Mouse (Mus musculus) neural tube, embryonic 13.5 days (tissue): ENCODE measurements at regions not wholly inside any gene's neighbourhood (a gene's known extent, or its start where the extent isn't known, plus 50 kb on each side); places are given as distances from the start of the nearest gene placed in this dataset.

Experiments
- ATAC-seq: fragments of 200-750 bp; cut with Nextera tagmentation; 2 replicates; pipeline ENCODE4 v1.8.0; 2017; ENCODE audit warnings: low read depth, mild to moderate bottlenecking, moderate TSS enrichment, moderate library complexity
- H3K27ac ChIP-seq: fragments of 300-500 bp; sonication (generic); replicated peaks from 2 replicates; pipeline ENCODE4 v1.5.1; 2015; ENCODE audit warnings: moderate library complexity, mild to moderate bottlenecking, inconsistent platforms
- H3K27me3 ChIP-seq: fragments of 300-500 bp; sonication (generic); 2 replicates; pipeline ENCODE4 v1.6.1; 2015; ENCODE audit warnings: mild to moderate bottlenecking, inconsistent platforms
- H3K36me3 ChIP-seq: fragments of 300-500 bp; sonication (generic); 2 replicates; pipeline ENCODE4 v1.6.1; 2015; ENCODE audit warnings: mild to moderate bottlenecking, inconsistent platforms
- H3K4me1 ChIP-seq: fragments of 300-500 bp; sonication (generic); replicated peaks from 2 replicates; pipeline ENCODE4 v1.6.1; 2015; ENCODE audit warnings: inconsistent platforms
- H3K4me2 ChIP-seq: fragments of 300-500 bp; sonication (generic); 2 replicates; pipeline ENCODE4 v1.6.1; 2015; ENCODE audit warnings: inconsistent platforms, mild to moderate bottlenecking, moderate library complexity
- H3K4me3 ChIP-seq: fragments of 300-500 bp; sonication (generic); 2 replicates; pipeline ENCODE4 v1.5.1; 2015; ENCODE audit warnings: mild to moderate bottlenecking, inconsistent platforms
- H3K9ac ChIP-seq: fragments of 300-500 bp; sonication (generic); 2 replicates; pipeline ENCODE4 v1.6.1; 2015; ENCODE audit warnings: moderate library complexity, mild to moderate bottlenecking, inconsistent platforms
- H3K9me3 ChIP-seq: fragments of 300-500 bp; sonication (generic); 2 replicates; pipeline ENCODE4 v1.6.1; 2016; ENCODE audit warnings: inconsistent platforms
- WGBS: fragments of 180-500 bp; shearing (Covaris S2); methylation state at CpG from one replicate; pipeline ENCODE4 v1.1.7; 2015; 5-methylcytosine and 5-hydroxymethylcytosine counted together

- 6% methylated on average over 9 of the region's 9 CpGs for WGBS
- Histone ChIP-seq H3K4me3 (peak overlapping the region; percentile 31), H3K27ac (no peak overlapping the region), H3K4me2 (peak overlapping the region; percentile 58), H3K4me1 (peaks cover 21% of the 10 kb centered on the region), H3K27me3 (peaks cover 35% of the 10 kb centered on the region), H3K9me3 (no peaks in the 10 kb centered on the region), H3K36me3 (no peaks in the 10 kb centered on the region), H3K9ac (0 out of 2 replicates have a peak overlapping the region, but pooled peaks have one; percentile 23)
- ATAC-seq: no peak
Measured at GRCm38 (mm10) chr2:74300885-74301451, 278.3 kb downstream of the Lnpk start.

GRCm38 (mm10) chr2:74300366-74300791, 278.9 kb downstream of the Lnpk start:
- ATAC-seq: peak; percentile 69
- Histone ChIP-seq H3K27me3 (peaks cover 38% of the 10 kb centered on the region), H3K4me2 (peak overlapping the region; percentile 58), H3K27ac (no peak overlapping the region), H3K4me1 (peaks cover 21% of the 10 kb centered on the region), H3K9me3 (no peaks in the 10 kb centered on the region), H3K36me3 (no peaks in the 10 kb centered on the region), H3K4me3 (peak overlapping the region; percentile 31), H3K9ac (0 out of 2 replicates have a peak overlapping the region, but pooled peaks have one; percentile 23)
- WGBS: under 1% methylated on average over 11 of the region's 11 CpGs

GRCm38 (mm10) chr2:74292641-74293040, 286.6 kb downstream of the Lnpk start:
- peaks cover 17% of the 10 kb centered on the region for H3K4me1 ChIP-seq
- H3K4me2 ChIP-seq: no peak overlapping the region
- no peak overlapping the region for H3K4me3 ChIP-seq
- peak overlapping the region; percentile 49; the same call in 1 of the 2 replicates for H3K27ac ChIP-seq
- no peak for ATAC-seq
- no peaks in the 10 kb centered on the region for H3K36me3 ChIP-seq
- no peaks in the 10 kb centered on the region for H3K9me3 ChIP-seq
- peaks cover 5% of the 10 kb centered on the region; the same call in 1 of the 2 replicates for H3K27me3 ChIP-seq
- no peak overlapping the region for H3K9ac ChIP-seq
- WGBS: 65% methylated on average over 7 of the region's 7 CpGs

GRCm38 (mm10) chr2:74291416-74292396, 287.5 kb downstream of the Lnpk start:
- ATAC-seq: peak; percentile 72
- H3K9ac ChIP-seq: peak overlapping the region; percentile 6; the same call in 1 of the 2 replicates
- H3K9me3 ChIP-seq: no peaks in the 10 kb centered on the region
- peaks cover 15% of the 10 kb centered on the region for H3K4me1 ChIP-seq
- no peaks in the 10 kb centered on the region for H3K36me3 ChIP-seq
- H3K4me3 ChIP-seq: no peak overlapping the region
- 74% methylated on average over 8 of the region's 8 CpGs for WGBS
- H3K4me2 ChIP-seq: no peak overlapping the region
- H3K27ac ChIP-seq: peak overlapping the region; percentile 54
- H3K27me3 ChIP-seq: peaks cover 5% of the 10 kb centered on the region; the same call in 1 of the 2 replicates

GRCm38 (mm10) chr2:74285624-74286023, 293.6 kb downstream of the Lnpk start:
- WGBS: 94% methylated on average over 4 of the region's 4 CpGs

GRCm38 (mm10) chr2:74264963-74265362, 314.3 kb downstream of the Lnpk start:
- H3K27me3 ChIP-seq: no peaks in the 10 kb centered on the region
- WGBS: 73% methylated on average over 6 of the region's 6 CpGs
- no peak for ATAC-seq

More at GRCm38 (mm10) chr2:74285624-74286023, 293.6 kb downstream of the Lnpk start:
- Histone ChIP-seq H3K36me3 (no peaks in the 10 kb centered on the region), H3K4me1 (no peaks in the 10 kb centered on the region), H3K9ac (no peak overlapping the region), H3K27me3 (no peaks in the 10 kb centered on the region), H3K4me3 (no peak overlapping the region), H3K9me3 (no peaks in the 10 kb centered on the region), H3K27ac (no peak overlapping the region), H3K4me2 (no peak overlapping the region)
- ATAC-seq: no peak

GRCm38 (mm10) chr2:74257034-74257781, 322.0 kb downstream of the Lnpk start:
- Histone ChIP-seq H3K27ac (no peak overlapping the region), H3K9ac (no peak overlapping the region), H3K27me3 (no peaks in the 10 kb centered on the region), H3K4me3 (no peak overlapping the region), H3K36me3 (no peaks in the 10 kb centered on the region), H3K9me3 (no peaks in the 10 kb centered on the region), H3K4me1 (no peaks in the 10 kb centered on the region), H3K4me2 (no peak overlapping the region)
- ATAC-seq: no peak
- 43% methylated on average over 8 of the region's 8 CpGs for WGBS

More at GRCm38 (mm10) chr2:74264963-74265362, 314.3 kb downstream of the Lnpk start:
- no peak overlapping the region for H3K4me2 ChIP-seq
- H3K9me3 ChIP-seq: no peaks in the 10 kb centered on the region
- H3K36me3 ChIP-seq: no peaks in the 10 kb centered on the region
- H3K27ac ChIP-seq: no peak overlapping the region
- no peaks in the 10 kb centered on the region; the same call in 1 of the 2 replicates for H3K4me1 ChIP-seq
- no peak overlapping the region for H3K4me3 ChIP-seq
- no peak overlapping the region for H3K9ac ChIP-seq

GRCm38 (mm10) chr2:74247521-74247920, 331.7 kb downstream of the Lnpk start:
- 94% methylated on average over 3 of the region's 3 CpGs for WGBS
- Histone ChIP-seq H3K4me1 (peaks cover 17% of the 10 kb centered on the region), H3K27me3 (no peaks in the 10 kb centered on the region), H3K27ac (no peak overlapping the region), H3K36me3 (no peaks in the 10 kb centered on the region), H3K9me3 (no peaks in the 10 kb centered on the region), H3K4me2 (no peak overlapping the region), H3K4me3 (no peak overlapping the region), H3K9ac (no peak overlapping the region)
- no peak for ATAC-seq

GRCm38 (mm10) chr2:74246631-74247030, 332.6 kb downstream of the Lnpk start:
- 72% methylated on average over 4 of the region's 4 CpGs for WGBS
- no peaks in the 10 kb centered on the region for H3K27me3 ChIP-seq
- H3K36me3 ChIP-seq: no peaks in the 10 kb centered on the region
- ATAC-seq: no peak
- no peak overlapping the region for H3K4me2 ChIP-seq
- H3K4me1 ChIP-seq: peaks cover 17% of the 10 kb centered on the region
- H3K27ac ChIP-seq: no peak overlapping the region
- no peak overlapping the region for H3K9ac ChIP-seq
- H3K9me3 ChIP-seq: no peaks in the 10 kb centered on the region
- no peak overlapping the region for H3K4me3 ChIP-seq

GRCm38 (mm10) chr2:74244203-74244602, 333.1 kb upstream of the Atp5g3 start:
- H3K27me3 ChIP-seq: no peaks in the 10 kb centered on the region
- no peaks in the 10 kb centered on the region for H3K9me3 ChIP-seq
- H3K4me3 ChIP-seq: no peak overlapping the region
- no peak overlapping the region for H3K9ac ChIP-seq
- WGBS: 65% methylated on average over 6 of the region's 6 CpGs
- ATAC-seq: peak; percentile 40; the same call in 1 of the 2 replicates
- peaks cover 27% of the 10 kb centered on the region for H3K4me1 ChIP-seq
- H3K4me2 ChIP-seq: 0 out of 2 replicates have a peak overlapping the region, but pooled peaks have one; percentile 27
- no peaks in the 10 kb centered on the region for H3K36me3 ChIP-seq
- peak overlapping the region; percentile 49 for H3K27ac ChIP-seq

- Histone ChIP-seq H3K36me3 (no peaks in the 10 kb centered on the region), H3K27me3 (no peaks in the 10 kb centered on the region), H3K4me2 (peak overlapping the region; percentile 27), H3K9me3 (no peaks in the 10 kb centered on the region), H3K4me3 (no peak overlapping the region), H3K27ac (peak overlapping the region; percentile 69), H3K9ac (no peak overlapping the region), H3K4me1 (peaks cover 28% of the 10 kb centered on the region)
- WGBS: 31% methylated on average over 9 of the region's 9 CpGs
- peak; percentile 40 for ATAC-seq
Measured at GRCm38 (mm10) chr2:74243801-74244200, 332.7 kb upstream of the Atp5g3 start.
